Mouse (Mus musculus) MEL (cell line): Measurements from ENCODE around the gene Gm20388. TPM values are rescaled to one million over a fixed set of nuclear protein-coding genes. Genes with fewer than 3 reads are reported as not detected.

Experiments used
- DNase-seq: peaks from one replicate; pipeline ENCODE4 v3.0.0; 2011; ENCODE audit warnings: low read depth, low spot score
- H3K27ac ChIP-seq: 2 replicates; pipeline ENCODE4 v1.5.1; 2012; ENCODE audit warnings: low read depth, mild to moderate bottlenecking, control low read depth, low read length, moderate library complexity; ENCODE audit not compliant: control insufficient read depth
- H3K27me3 ChIP-seq, 2 experiments: fragments of 150-350 bp in 1 of 2; sonication (generic) in 1 of 2; 2 replicates each; pipeline ENCODE4 v1.6.1; 2012; ENCODE audit warnings: low read length in 2 of 2, mild to moderate bottlenecking in 2 of 2, improper control_type of control experiment in 1 of 2, moderate library complexity in 1 of 2; ENCODE audit not compliant: insufficient read depth in 2 of 2, control insufficient read depth in 1 of 2
- H3K36me3 ChIP-seq, 2 experiments: 2 replicates each; pipeline ENCODE4 v1.6.1; 2012 to 2014; ENCODE audit warnings: low read length in 2 of 2, improper control_type of control experiment in 1 of 2, inconsistent platforms in 1 of 2, mild to moderate bottlenecking in 1 of 2; ENCODE audit not compliant: insufficient read depth in 2 of 2, control insufficient read depth in 1 of 2
- H3K4me1 ChIP-seq, 2 experiments: fragments of 150-350 bp in 1 of 2; sonication (generic) in 1 of 2; 2 replicates each; pipeline ENCODE4 v1.6.1; 2012; ENCODE audit warnings: low read length in 2 of 2, improper control_type of control experiment in 1 of 2, mild to moderate bottlenecking in 1 of 2; ENCODE audit not compliant: insufficient read depth in 2 of 2, control insufficient read depth in 1 of 2
- H3K4me3 ChIP-seq, 2 experiments: fragments of 150-350 bp in 1 of 2; sonication (generic) in 1 of 2; 2 replicates each; pipeline ENCODE4 v1.5.1; 2012; ENCODE audit warnings: low read depth in 2 of 2, low read length in 2 of 2, mild to moderate bottlenecking in 2 of 2, moderate library complexity in 2 of 2, control low read depth in 1 of 2, improper control_type of control experiment in 1 of 2; ENCODE audit not compliant: control insufficient read depth in 1 of 2, insufficient read depth in 1 of 2
- H3K79me2 ChIP-seq: 2 replicates; pipeline ENCODE4 v1.6.1; 2012; ENCODE audit warnings: mild to moderate bottlenecking, low read length, moderate library complexity; ENCODE audit not compliant: control insufficient read depth, poor library complexity, insufficient read depth
- H3K9ac ChIP-seq: 2 replicates; pipeline ENCODE4 v1.6.1; 2012; ENCODE audit warnings: low read depth, mild to moderate bottlenecking, control low read depth, low read length, moderate library complexity; ENCODE audit not compliant: control insufficient read depth, poor library complexity, severe bottlenecking
- H3K9me3 ChIP-seq: fragments of 150-350 bp; sonication (generic); replicated peaks from 2 replicates; pipeline ENCODE4 v1.6.1; 2012; ENCODE audit warnings: mild to moderate bottlenecking, low read length, improper control_type of control experiment, moderate library complexity; ENCODE audit not compliant: insufficient read depth
- BHLHE40 ChIP-seq: IDR thresholded peaks from 2 replicates; pipeline ENCODE4 v1.6.1; 2012; ENCODE audit warnings: low read depth, mild to moderate bottlenecking, inconsistent platforms, low read length, improper control_type of control experiment, borderline replicate concordance
- CHD1 ChIP-seq: IDR thresholded peaks from 2 replicates; pipeline ENCODE4 v1.6.1; 2012; ENCODE audit warnings: low read depth, mild to moderate bottlenecking, inconsistent platforms, low read length, improper control_type of control experiment
- CHD2 ChIP-seq: IDR thresholded peaks from 2 replicates; pipeline ENCODE4 v1.6.1; 2011; ENCODE audit warnings: low read length, improper control_type of control experiment
- CTCF ChIP-seq, 3 experiments: IDR thresholded peaks in 2 of 3; conservative IDR thresholded peaks in 1 of 3; 2 replicates each; pipeline ENCODE4 v1.5.1; 2011 to 2012; ENCODE audit warnings: low read length in 3 of 3, low read depth in 2 of 3, mild to moderate bottlenecking in 2 of 3, improper control_type of control experiment in 1 of 3, inconsistent platforms in 1 of 3, mixed read lengths in 1 of 3, moderate library complexity in 1 of 3; ENCODE audit not compliant: control insufficient read depth in 1 of 3, insufficient read depth in 1 of 3, poor library complexity in 1 of 3, severe bottlenecking in 1 of 3
- E2F4 ChIP-seq: IDR thresholded peaks from 2 replicates; pipeline ENCODE4 v1.6.1; 2011; ENCODE audit warnings: low read depth, low read length, improper control_type of control experiment, borderline replicate concordance
- ELF1 ChIP-seq: IDR thresholded peaks from 2 replicates; pipeline ENCODE4 v1.6.1; 2014; ENCODE audit warnings: low read depth, mild to moderate bottlenecking, inconsistent platforms, low read length, improper control_type of control experiment, moderate library complexity
- EP300 ChIP-seq, 2 experiments: IDR thresholded peaks; 2 replicates each; pipeline ENCODE4 v1.6.1; 2011; ENCODE audit warnings: improper control_type of control experiment in 2 of 2, low read length in 2 of 2, low read depth in 1 of 2, mild to moderate bottlenecking in 1 of 2
- GATA1 ChIP-seq: IDR thresholded peaks from 2 replicates; pipeline ENCODE4 v1.6.1; 2011; ENCODE audit warnings: low read depth, low read length, improper control_type of control experiment
- JUND ChIP-seq: IDR thresholded peaks from 2 replicates; pipeline ENCODE4 v1.6.1; 2011; ENCODE audit warnings: low read depth, mild to moderate bottlenecking, improper control_type of control experiment, low read length
- MEF2A ChIP-seq: IDR thresholded peaks from 2 replicates; pipeline ENCODE4 v1.6.1; 2014; ENCODE audit warnings: low read depth, mild to moderate bottlenecking, inconsistent platforms, low read length, improper control_type of control experiment; ENCODE audit not compliant: poor library complexity, insufficient replicate concordance, severe bottlenecking; ENCODE audit errors: extremely low read depth
- MXI1 ChIP-seq: IDR thresholded peaks from 2 replicates; pipeline ENCODE4 v1.6.1; 2011; ENCODE audit warnings: mild to moderate bottlenecking, low read depth, low read length, improper control_type of control experiment
- MYB ChIP-seq: IDR thresholded peaks from 2 replicates; pipeline ENCODE4 v1.6.1; 2011; ENCODE audit warnings: mild to moderate bottlenecking, low read depth, low read length, improper control_type of control experiment
- NELFE ChIP-seq: IDR thresholded peaks from 2 replicates; pipeline ENCODE4 v1.6.1; 2011; ENCODE audit warnings: low read depth, low read length, improper control_type of control experiment
- POLR2A ChIP-seq, 2 experiments: IDR thresholded peaks; 2 replicates each; pipeline ENCODE4 v1.6.1; 2011 to 2012; ENCODE audit warnings: low read length in 2 of 2, mild to moderate bottlenecking in 2 of 2, control low read depth in 1 of 2, improper control_type of control experiment in 1 of 2, low read depth in 1 of 2, moderate library complexity in 1 of 2; ENCODE audit not compliant: control insufficient read depth in 1 of 2, insufficient read depth in 1 of 2, poor library complexity in 1 of 2
- POLR2AphosphoS2 ChIP-seq: IDR thresholded peaks from 2 replicates; pipeline ENCODE4 v1.6.1; 2011; ENCODE audit warnings: low read length, improper control_type of control experiment
- POLR2AphosphoS5 ChIP-seq: IDR thresholded peaks from 2 replicates; pipeline ENCODE4 v1.6.1; 2012; ENCODE audit warnings: low read depth, borderline replicate concordance, mild to moderate bottlenecking, inconsistent platforms, low read length, moderate library complexity, mixed read lengths
- RAD21 ChIP-seq: IDR thresholded peaks from 2 replicates; pipeline ENCODE4 v1.6.1; 2011; ENCODE audit warnings: mild to moderate bottlenecking, low read depth, low read length, improper control_type of control experiment
- RCOR1 ChIP-seq: IDR thresholded peaks from 2 replicates; pipeline ENCODE4 v1.6.1; 2012; ENCODE audit warnings: low read depth, mild to moderate bottlenecking, inconsistent platforms, low read length, improper control_type of control experiment
- SMC3 ChIP-seq: IDR thresholded peaks from 2 replicates; pipeline ENCODE4 v1.6.1; 2011; ENCODE audit warnings: low read depth, low read length, improper control_type of control experiment
- TBP ChIP-seq: IDR thresholded peaks from 2 replicates; pipeline ENCODE4 v1.8.0; 2011; ENCODE audit warnings: low read depth, low read length, improper control_type of control experiment
- UBTF ChIP-seq: IDR thresholded peaks from 2 replicates; pipeline ENCODE4 v1.6.1; 2012; ENCODE audit warnings: low read depth, mild to moderate bottlenecking, inconsistent platforms, low read length, improper control_type of control experiment, moderate library complexity, borderline replicate concordance; ENCODE audit not compliant: insufficient read depth
- USF2 ChIP-seq, 2 experiments: IDR thresholded peaks; 2 replicates each; pipeline ENCODE4 v1.6.1; 2011 to 2012; ENCODE audit warnings: improper control_type of control experiment in 2 of 2, low read length in 2 of 2, borderline replicate concordance in 1 of 2, inconsistent platforms in 1 of 2, low read depth in 1 of 2, mild to moderate bottlenecking in 1 of 2; ENCODE audit not compliant: insufficient read depth in 1 of 2
- ZC3H11A ChIP-seq: IDR thresholded peaks from 2 replicates; pipeline ENCODE4 v1.6.1; 2012; ENCODE audit warnings: low read depth, mild to moderate bottlenecking, inconsistent platforms, low read length, improper control_type of control experiment
- ZMIZ1 ChIP-seq: IDR thresholded peaks from 2 replicates; pipeline ENCODE4 v1.6.1; 2012; ENCODE audit warnings: low read depth, mild to moderate bottlenecking, inconsistent platforms, low read length, improper control_type of control experiment, moderate library complexity
- ZNF384 ChIP-seq: IDR thresholded peaks from 2 replicates; pipeline ENCODE4 v1.6.1; 2012; ENCODE audit warnings: low read depth, mild to moderate bottlenecking, inconsistent platforms, low read length, improper control_type of control experiment
- polyA plus RNA-seq, 2 experiments: library from polyadenylated mRNA; stranded (reverse) in 1 of 2; unstranded in 1 of 2; fragments of >175 nt in 1 of 2; fragments of >200 nt in 1 of 2; gene quantifications; 2 replicates each; pipeline versions ENCODE4 v1.2.1 to v1.2.4; 2012; ENCODE audit warnings: low replicate concordance in 2 of 2, low read depth in 1 of 2; ENCODE audit not compliant: insufficient read length in 2 of 2, insufficient read depth in 1 of 2, missing spikeins in 1 of 2
- total RNA-seq: library from RNA; depleted of rRNA; stranded (reverse); fragments of 300-350 nt; gene quantifications from 2 replicates; pipeline ENCODE4 v1.2.3, GENCODE M21; 2012

Gm20388 gene
- total and polyA plus RNA-seq, 3 experiments = 11.1 to 17.8 TPM; not detected in 1

- Histone ChIP-seq H3K9me3 (no peaks in the 10 kb centered on the region), H3K9ac (no peak overlapping the region), H3K4me1 (peaks cover 2 to 53% of the 10 kb centered on the region in 2 experiments), H3K4me3 (no peak overlapping the region), H3K27ac (no peak overlapping the region), H3K79me2 (no peaks in the 10 kb centered on the region), H3K27me3 (no peaks in the 10 kb centered on the region), H3K36me3 (peaks cover 0 to 37% of the 10 kb centered on the region in 2 experiments; a peak in 2 of 4 replicates)
- TF ChIP-seq E2F4 (no peak), ELF1 (no peak), MXI1 (no peak), MEF2A (no peak), TBP (no peak), CTCF (IDR thresholded peaks at IDR 0.05 in 2 of 3, conservative IDR thresholded peaks at IDR 0.05 in 1 of 3; ENCODE audit: control insufficient read depth in 1 of 3, insufficient read depth in 1 of 3, low read depth in 2 of 3, low read length in 3 of 3, poor library complexity in 1 of 3, severe bottlenecking in 1 of 3) (no peak), ZC3H11A (no peak), POLR2AphosphoS2 (no peak), UBTF (no peak), SMC3 (no peak), EP300 (IDR thresholded peaks at IDR 0.05; ENCODE audit: low read depth in 1 of 2, low read length in 2 of 2) (no peak), JUND (no peak), POLR2AphosphoS5 (no peak), RAD21 (no peak), CHD2 (no peak), CHD1 (no peak), BHLHE40 (no peak), ZNF384 (no peak), GATA1 (no peak), ZMIZ1 (no peak)
- DNase-seq = no peak
Observed at GRCm38 (mm10) chr8:123410788-123411187, 3500.1 kb downstream of the Gm20388 start.

GRCm38 (mm10) chr8:123411246-123411645, 3500.6 kb downstream of the Gm20388 start, which contains the start of gene Tubb3:
Gene Tubb3 (plus strand): TSS chr8:123411424.
- Histone ChIP-seq H3K4me3 (peak within 1 kb of the TSS; percentile 15 to 40; a peak in 3 of 4 replicates), H3K9ac (no peak within 1 kb of the TSS), H3K36me3 (peaks cover 0 to 37% of the 10 kb centered on the region in 2 experiments; a peak in 2 of 4 replicates)
- peak; percentile 83 for DNase-seq
- TF ChIP-seq BHLHE40 (no peak), E2F4 (no peak), MYB (no peak), MEF2A (no peak), POLR2A (IDR thresholded peaks at IDR 0.05; ENCODE audit: control insufficient read depth in 1 of 2, insufficient read depth in 1 of 2, low read depth in 1 of 2, low read length in 2 of 2, poor library complexity in 1 of 2) (peak in 1 of 2 experiments; percentile 32; a peak in 1 of 4 replicates), RCOR1 (0 out of 2 replicates have a peak, but pooled peaks have one; percentile 20), RAD21 (no peak), ZMIZ1 (no peak), TBP (peak; percentile 59; the same call in 1 of the 2 replicates), NELFE (no peak), USF2 (IDR thresholded peaks at IDR 0.05; ENCODE audit: borderline replicate concordance in 1 of 2, insufficient read depth in 1 of 2, low read depth in 1 of 2, low read length in 2 of 2) (no peak)
- TF ChIP-seq, all 39 proteins: peak for 3
- no peaks in the 10 kb centered on the region for H3K9me3 ChIP-seq
- H3K4me1 ChIP-seq = peaks cover 2 to 54% of the 10 kb centered on the region in 2 experiments
- H3K79me2 ChIP-seq = no peaks in the 10 kb centered on the region
- H3K27me3 ChIP-seq = no peaks in the 10 kb centered on the region
- H3K27ac ChIP-seq = no peak within 1 kb of the TSS
